Mouse (Mus musculus): ENCODE measurements around the gene Ntn4. TPM values are rescaled to one million over a fixed set of nuclear protein-coding genes. Genes with fewer than 3 reads are reported as not detected.
"Not testable (repeated sequence)": the region's sequence is repeated elsewhere in the genome, so short reads cannot be mapped to it uniquely, and the experiment has no call there.

The Ntn4 gene
- total RNA-seq, 2 experiments from 2014 or later = 5.5 to 7.8 TPM

DNA sequence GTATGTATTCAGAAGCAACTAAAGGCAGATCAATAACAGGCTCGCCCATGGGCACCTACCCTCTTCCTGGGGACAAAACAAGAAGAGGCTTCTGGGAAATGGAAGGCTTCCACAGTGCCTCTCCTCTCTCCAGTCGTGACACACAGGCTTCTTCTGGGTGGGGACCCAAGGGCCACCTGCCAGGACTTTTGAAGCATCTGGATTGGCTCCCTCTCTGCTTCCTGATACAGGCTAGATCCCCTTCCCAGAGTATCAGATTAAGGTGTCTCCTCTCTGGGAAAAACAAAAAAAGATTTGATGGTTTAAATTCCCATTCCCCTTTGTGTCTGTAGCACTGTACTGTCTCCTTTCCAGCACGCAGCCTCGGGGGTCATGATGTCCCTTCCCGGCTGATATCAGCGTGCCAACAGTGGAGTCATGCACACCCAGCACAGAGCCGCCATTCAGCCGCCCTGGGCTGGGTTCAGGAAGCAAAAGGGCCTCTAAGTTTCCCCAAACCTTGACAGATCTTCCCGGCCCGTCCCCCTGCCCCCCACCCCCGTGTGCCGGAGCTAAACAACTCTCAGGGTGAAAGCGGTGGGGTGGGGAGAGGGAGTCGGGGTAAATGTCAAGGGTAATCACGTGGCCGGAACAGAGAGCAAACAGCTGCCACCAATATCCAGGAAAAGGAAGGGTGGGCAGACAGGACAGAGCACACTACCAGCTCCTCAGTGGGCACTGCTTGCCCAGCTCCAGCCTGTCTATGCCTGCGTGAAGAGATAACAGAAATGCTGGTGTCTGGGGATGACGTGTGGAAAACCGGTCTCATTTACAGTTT is 38.9 kb downstream of the Ntn4 start:
- TF ChIP-seq CTCF (conservative IDR thresholded peaks at IDR 0.05) = no peak
- no peak for DNase-seq (ENCODE audit: low spot score in 2 of 2)
- no peak overlapping the region for H3K4me3 ChIP-seq
- H3K27ac ChIP-seq = no peak overlapping the region

DNA sequence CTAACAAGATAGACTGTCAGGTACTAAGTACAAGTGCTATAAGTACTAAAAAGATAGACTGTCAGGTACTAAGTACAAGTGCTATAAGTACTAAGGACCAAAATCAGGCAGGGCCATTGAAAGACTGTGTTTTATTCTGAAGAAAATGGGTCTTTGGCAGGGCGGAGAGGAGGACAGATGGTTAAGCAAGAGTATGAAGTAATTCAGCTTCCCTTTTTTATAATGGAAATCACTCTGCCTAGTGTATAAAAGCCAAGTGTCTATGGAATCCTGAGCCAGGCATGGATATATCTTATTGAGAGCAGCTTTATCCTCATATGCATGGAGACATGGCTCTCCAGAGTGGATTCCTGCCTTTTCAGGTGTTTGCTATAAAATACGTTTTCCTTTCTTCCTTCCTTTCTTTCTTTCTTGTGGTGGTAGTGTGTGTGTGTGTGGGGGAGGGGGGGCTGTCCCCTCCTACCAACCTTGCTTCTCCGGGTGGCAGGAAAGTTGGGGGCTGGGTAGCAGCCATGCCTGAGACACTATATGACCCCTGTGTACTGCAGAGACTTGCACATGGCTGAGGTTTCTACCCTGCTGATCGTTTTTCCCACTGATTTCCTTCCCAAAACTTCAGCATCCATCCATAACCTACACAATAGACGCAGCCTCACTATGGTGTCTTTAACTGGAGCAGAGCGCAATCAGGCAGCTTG is 40.3 kb downstream of the Ntn4 start:
- TF ChIP-seq CTCF (conservative IDR thresholded peaks at IDR 0.05) = no peak
- Histone ChIP-seq H3K27ac (no peak overlapping the region), H3K4me3 (no peak overlapping the region)
- no peak for DNase-seq (ENCODE audit: low spot score in 2 of 2)

DNA sequence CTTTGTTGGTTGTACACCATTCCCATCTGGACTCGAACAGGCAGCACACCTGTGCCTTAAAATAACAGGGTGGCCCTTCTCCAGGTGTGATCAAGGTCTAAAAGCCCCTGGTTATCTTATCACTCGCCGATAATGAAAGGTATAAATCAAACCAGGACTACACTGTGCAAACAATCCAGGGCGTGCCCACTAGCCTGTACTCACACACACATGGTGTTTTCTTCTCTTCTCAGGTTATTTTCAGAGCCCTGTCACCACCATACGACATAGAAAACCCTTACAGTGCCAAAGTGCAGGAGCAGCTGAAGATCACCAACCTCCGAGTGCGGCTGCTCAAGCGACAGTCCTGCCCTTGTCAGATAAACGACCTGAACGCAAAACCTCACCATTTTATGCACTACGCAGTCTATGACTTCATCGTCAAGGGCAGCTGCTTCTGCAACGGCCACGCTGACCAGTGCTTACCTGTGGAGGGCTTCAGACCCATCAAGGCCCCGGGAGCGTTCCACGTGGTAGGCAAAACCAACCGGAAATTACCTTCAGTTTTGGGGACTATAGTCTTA is 41.8 kb downstream of the Ntn4 start:
- Histone ChIP-seq H3K27ac (no peak overlapping the region), H3K4me3 (no peak overlapping the region)
- no peak for TF ChIP-seq CTCF (conservative IDR thresholded peaks at IDR 0.05)
- DNase-seq (ENCODE audit: low spot score in 2 of 2) = no peak

DNA sequence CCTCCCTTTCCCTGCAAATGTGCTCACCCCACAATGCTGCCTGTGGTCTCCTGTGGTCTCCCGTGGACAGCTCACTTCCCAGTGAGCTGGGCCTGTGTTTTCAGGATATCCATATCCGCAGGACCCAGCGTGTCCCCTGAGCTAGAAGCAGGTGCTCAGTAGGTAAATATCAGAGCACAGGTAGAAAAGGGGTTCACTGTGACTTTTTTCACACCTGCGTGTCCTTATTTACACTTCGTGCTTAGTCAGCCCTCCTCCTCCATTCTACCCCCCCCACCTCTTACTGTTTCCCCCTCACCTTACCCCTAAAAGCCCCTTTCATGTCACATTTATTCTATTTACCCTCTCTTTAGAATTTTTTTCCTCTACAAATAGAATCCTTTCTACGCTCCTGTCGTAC is 42.7 kb downstream of the Ntn4 start:
- no peak for TF ChIP-seq CTCF (conservative IDR thresholded peaks at IDR 0.05)
- no peak overlapping the region for H3K27ac ChIP-seq

DNA sequence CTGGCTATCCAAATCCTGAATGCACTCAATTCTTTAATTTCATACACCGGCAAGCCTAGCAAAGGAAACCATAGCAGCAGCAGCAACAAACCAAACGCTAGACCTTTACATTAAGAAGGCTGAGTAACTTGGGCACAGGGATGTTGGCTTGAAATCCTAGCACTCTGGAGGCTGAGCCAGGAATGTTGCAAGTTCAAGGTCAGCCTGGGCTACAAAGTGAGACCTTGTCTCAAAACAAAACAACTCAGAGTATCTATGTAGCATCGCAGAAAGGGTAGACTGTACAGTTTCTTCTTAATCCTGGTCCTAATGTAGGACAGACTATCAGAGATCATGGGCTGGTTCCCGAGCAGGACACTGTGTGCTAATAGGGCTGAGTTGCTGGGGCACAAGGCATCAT is 43.4 kb downstream of the Ntn4 start:
- no peak for TF ChIP-seq CTCF (conservative IDR thresholded peaks at IDR 0.05)
- H3K4me3 ChIP-seq = no peak overlapping the region
- no peak for DNase-seq (ENCODE audit: low spot score in 2 of 2)
- no peak overlapping the region for H3K27ac ChIP-seq

More for the DNA sequence above, 42.7 kb downstream of the Ntn4 start:
- DNase-seq (ENCODE audit: low spot score in 2 of 2) = no peak
- H3K4me3 ChIP-seq = no peak overlapping the region

DNA sequence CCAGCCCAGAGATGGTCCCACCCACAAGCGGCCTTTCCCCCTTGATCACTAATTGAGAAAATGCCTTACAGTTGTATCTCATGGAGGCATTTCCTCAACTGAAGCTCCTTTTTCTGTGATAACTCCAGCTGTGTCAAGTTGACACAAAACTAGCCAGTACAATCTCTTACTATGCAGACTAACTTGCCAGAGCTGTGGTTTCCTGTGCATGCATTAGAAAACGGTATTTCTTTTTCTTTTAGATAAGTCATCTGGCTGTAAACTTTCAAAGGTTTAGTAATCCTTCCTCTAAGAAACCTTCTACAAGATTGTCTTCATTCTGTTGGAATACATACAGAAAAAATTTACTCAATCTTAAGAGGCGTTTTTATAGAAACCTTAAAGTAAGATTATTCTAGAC is 44.9 kb downstream of the Ntn4 start:
- H3K27ac ChIP-seq; DNase-seq (ENCODE audit: low spot score in 2 of 2); H3K4me3 ChIP-seq: not testable (repeated sequence)

DNA sequence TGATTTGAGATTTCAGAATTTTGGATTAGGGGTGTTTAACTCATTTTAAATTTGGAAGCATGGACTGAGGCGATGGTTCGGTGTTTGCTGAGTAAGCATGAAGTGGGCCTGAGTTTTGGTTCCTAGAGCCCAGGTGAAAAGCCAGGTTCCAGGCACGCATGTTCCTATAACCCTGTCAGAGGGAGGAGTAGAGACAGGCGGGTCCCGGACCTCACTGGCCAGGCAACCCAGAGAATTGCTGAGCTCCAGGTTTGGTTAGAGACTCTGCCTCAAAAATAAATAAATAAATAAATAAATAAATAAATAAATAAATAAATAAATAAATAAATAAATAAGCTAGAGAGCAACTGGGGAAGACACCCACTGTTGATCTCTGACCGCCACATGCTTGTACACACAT is 46.1 kb downstream of the Ntn4 start:
- Histone ChIP-seq H3K27ac (no peak overlapping the region), H3K4me3 (no peak overlapping the region)
- no peak for DNase-seq (ENCODE audit: low spot score in 2 of 2)
- no peak for TF ChIP-seq CTCF (conservative IDR thresholded peaks at IDR 0.05)

DNA sequence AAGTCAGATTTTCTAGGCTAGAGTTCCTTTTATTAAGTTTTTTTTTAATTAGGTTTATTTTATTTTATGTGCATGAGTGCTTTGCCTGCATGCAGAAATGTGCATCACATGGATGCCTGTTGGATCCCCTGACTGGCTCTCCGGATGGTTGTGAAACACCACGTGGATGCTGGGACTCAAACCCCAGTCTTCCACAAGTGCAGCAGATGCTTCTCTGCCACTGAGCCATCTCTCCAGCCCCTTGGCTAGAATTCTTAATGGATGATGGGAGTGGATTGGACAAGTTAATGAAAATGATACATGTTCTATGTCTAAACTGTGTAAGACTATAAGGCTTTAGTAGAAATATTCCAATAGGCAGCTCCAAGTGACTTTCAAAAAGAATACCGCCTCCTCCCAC is 47.3 kb downstream of the Ntn4 start:
- TF ChIP-seq CTCF (conservative IDR thresholded peaks at IDR 0.05) = no peak
- DNase-seq (ENCODE audit: low spot score in 2 of 2) = no peak
- no peak overlapping the region for H3K27ac ChIP-seq

DNA sequence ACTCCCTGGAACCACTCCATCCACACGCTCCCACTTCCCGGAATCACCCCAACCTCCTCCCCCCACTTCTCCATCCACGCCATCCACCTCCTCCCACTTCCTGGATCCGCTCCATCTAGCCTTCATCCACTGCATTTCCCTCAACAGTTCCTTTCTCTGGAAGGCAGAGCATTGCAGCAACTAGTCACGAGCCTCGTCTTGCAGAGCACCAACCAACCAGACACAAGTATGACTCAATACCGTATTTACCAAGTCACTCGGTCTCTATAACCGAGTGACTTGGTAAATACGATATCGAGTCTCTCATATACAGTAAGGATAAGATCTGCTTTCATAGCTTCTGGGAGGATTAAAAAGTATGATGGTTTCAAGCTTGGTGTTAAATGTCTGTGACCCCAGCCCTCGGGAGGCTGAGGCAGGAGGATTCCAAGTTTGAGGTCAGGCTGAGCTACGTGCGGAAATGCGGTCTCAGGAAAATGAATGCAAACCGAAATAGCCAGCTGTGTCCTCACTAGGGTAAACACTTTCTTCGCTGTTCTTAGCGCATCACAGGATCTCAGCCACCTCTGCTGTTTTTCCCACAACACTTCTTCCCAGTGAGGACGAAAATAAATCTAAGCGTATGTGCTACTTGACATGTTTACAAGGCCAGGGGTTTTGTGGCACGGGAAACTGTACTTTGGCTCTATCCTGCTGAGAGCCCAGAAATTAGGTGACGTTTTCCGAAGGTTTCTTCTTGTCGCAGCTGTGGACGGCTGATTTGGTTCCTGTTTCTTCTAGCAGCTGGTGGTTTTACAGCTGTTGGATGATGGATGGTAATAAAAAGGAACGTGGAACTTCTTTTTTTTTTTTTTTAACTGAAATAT is 48.1 kb downstream of the Ntn4 start:
- no peak for DNase-seq (ENCODE audit: low spot score in 2 of 2)
- H3K27ac ChIP-seq = no peak overlapping the region
- H3K4me3 ChIP-seq = no peak overlapping the region
- TF ChIP-seq CTCF (conservative IDR thresholded peaks at IDR 0.05) = no peak

More for the DNA sequence above, 47.3 kb downstream of the Ntn4 start:
- no peak overlapping the region for H3K4me3 ChIP-seq

DNA sequence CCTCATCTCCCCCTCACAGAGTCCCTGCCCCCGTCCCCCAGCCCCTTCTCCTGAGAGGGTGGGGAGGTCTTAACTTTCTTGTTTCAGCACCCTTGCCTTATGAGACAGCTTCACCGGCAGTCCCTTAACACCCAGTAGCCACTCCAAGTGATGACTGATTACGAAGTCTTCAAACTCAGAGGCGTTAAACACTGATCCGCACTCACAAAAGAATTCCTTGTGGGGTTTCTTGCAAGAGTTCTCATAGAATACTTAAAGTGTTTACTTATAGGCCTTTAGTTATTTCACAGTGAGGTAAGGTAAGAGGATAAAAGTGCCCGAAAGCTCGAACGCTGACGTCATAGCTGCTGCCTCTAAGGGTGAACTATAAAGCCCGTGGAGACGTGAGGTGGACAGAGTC is 50.9 kb downstream of the Ntn4 start:
- DNase-seq (ENCODE audit: low spot score in 2 of 2) = no peak
- Histone ChIP-seq H3K27ac (no peak overlapping the region), H3K4me3 (no peak overlapping the region)
- no peak for TF ChIP-seq CTCF (conservative IDR thresholded peaks at IDR 0.05)

DNA sequence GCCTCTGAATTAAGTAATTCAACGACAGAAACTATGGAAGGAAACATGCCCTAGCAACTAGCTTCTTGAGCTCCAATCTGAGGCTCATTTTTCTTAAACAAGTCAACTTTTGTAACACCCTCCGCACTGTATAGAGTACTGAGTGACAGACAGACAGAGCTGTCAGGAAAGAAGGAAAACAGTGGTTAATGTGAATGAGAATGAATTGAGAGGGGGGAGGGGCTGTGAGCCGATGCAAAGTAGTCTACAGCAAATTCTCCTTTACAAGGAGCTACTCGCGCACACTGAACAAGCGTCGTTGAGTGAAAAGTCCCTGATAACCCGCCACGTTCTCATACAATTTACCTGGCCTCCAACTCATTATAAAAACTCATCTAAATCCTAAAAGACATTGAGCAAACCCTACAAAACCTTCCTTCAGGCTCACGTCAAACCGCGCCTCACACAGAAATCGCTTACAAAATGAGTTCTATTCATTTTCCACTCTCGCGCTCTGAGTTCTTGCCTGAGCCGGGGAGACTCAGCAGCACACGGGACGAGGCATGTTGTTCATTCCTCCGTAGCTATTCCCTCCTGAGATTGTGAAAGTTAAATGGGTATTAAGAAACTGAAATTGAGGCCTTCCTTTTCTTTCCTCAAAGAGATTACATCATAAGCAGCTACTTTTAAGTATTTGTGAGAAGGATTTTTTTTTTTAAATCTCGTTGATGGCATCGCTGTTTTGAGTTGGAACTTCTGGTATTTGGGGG is 54.7 kb downstream of the Ntn4 start:
- no peak overlapping the region for H3K27ac ChIP-seq
- no peak overlapping the region for H3K4me3 ChIP-seq
- DNase-seq (ENCODE audit: low spot score in 2 of 2) = no peak
- TF ChIP-seq CTCF (conservative IDR thresholded peaks at IDR 0.05) = no peak

DNA sequence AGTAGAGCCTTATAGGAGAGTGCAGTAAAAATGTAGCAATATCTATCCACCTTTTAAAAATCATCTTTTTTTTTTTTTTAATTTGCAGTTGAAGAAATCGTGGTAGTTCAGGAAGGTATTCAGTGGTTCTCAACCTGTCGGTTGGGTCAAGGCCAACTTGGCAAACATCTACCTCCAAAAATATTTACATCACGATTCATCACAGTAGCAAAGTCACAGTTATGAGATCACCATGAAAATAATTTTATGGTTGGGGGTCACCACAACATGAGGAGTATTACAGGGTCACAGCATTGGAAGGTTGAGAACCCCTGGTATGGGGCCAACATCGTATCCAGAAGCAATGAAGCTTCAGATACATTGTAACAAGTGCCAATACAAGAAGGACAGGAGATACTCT is 55.5 kb downstream of the Ntn4 start:
- no peak for DNase-seq (ENCODE audit: low spot score in 2 of 2)
- no peak overlapping the region for H3K4me3 ChIP-seq
- TF ChIP-seq CTCF (conservative IDR thresholded peaks at IDR 0.05) = no peak
- no peak overlapping the region for H3K27ac ChIP-seq

Measured in layer of hippocampus, adult 2 months (tissue).